Mouse (Mus musculus): Measurements from ENCODE around the gene Gm42906. TPM values are rescaled to one million over a fixed set of nuclear protein-coding genes. Genes with fewer than 3 reads are reported as not detected.

Gm42906 gene
- polyA plus RNA-seq, 1 experiment from 2014 or later = not detected

GRCm38 (mm10) chr5:151165381-151166016 lies 262.5 kb downstream of the Gm42906 start:
- H3K27me3 ChIP-seq (replicated peaks; ENCODE audit: control insufficient read depth, insufficient read depth, low read length) = no peaks in the 10 kb centered on the region
- no peaks in the 10 kb centered on the region for H3K36me3 ChIP-seq (ENCODE audit: control insufficient read depth, insufficient read depth)
- H3K4me1 ChIP-seq (replicated peaks; ENCODE audit: control insufficient read depth, insufficient read depth, low read length) = no peaks in the 10 kb centered on the region
- no peak overlapping the region for H3K27ac ChIP-seq (ENCODE audit: low read length)
- no peak overlapping the region for H3K4me2 ChIP-seq (ENCODE audit: low read length)
- 90% methylated on average over 6 of the region's 6 CpGs for WGBS
- H3K9ac ChIP-seq (replicated peaks; ENCODE audit: low read depth, low read length) = no peak overlapping the region
- no peak overlapping the region for H3K4me3 ChIP-seq (replicated peaks; ENCODE audit: low read length)
- no peak for ATAC-seq
- H3K9me3 ChIP-seq (ENCODE audit: control insufficient read depth, low read length) = no peaks in the 10 kb centered on the region

- H3K9ac ChIP-seq (replicated peaks; ENCODE audit: low read depth, low read length) = no peak overlapping the region
- H3K4me3 ChIP-seq (replicated peaks; ENCODE audit: low read length) = no peak overlapping the region
- no peak overlapping the region for H3K4me2 ChIP-seq (ENCODE audit: low read length)
- 68% methylated on average over 4 of the region's 4 CpGs for WGBS
- no peaks in the 10 kb centered on the region for H3K9me3 ChIP-seq (ENCODE audit: control insufficient read depth, low read length)
- no peak for ATAC-seq
- no peaks in the 10 kb centered on the region for H3K4me1 ChIP-seq (replicated peaks; ENCODE audit: control insufficient read depth, insufficient read depth, low read length)
- H3K36me3 ChIP-seq (ENCODE audit: control insufficient read depth, insufficient read depth) = no peaks in the 10 kb centered on the region
- H3K27me3 ChIP-seq (replicated peaks; ENCODE audit: control insufficient read depth, insufficient read depth, low read length) = no peaks in the 10 kb centered on the region
- no peak overlapping the region for H3K27ac ChIP-seq (ENCODE audit: low read length)
Observed at GRCm38 (mm10) chr5:151164815-151165214, 263.1 kb downstream of the Gm42906 start.

GRCm38 (mm10) chr5:151162642-151163041 lies 265.3 kb downstream of the Gm42906 start:
- ATAC-seq = no peak
- Histone ChIP-seq H3K4me2 (ENCODE audit: low read length) (no peak overlapping the region), H3K27me3 (replicated peaks; ENCODE audit: control insufficient read depth, insufficient read depth, low read length) (no peaks in the 10 kb centered on the region), H3K4me1 (replicated peaks; ENCODE audit: control insufficient read depth, insufficient read depth, low read length) (no peaks in the 10 kb centered on the region), H3K36me3 (ENCODE audit: control insufficient read depth, insufficient read depth) (no peaks in the 10 kb centered on the region), H3K9ac (replicated peaks; ENCODE audit: low read depth, low read length) (no peak overlapping the region), H3K27ac (ENCODE audit: low read length) (no peak overlapping the region), H3K4me3 (replicated peaks; ENCODE audit: low read length) (no peak overlapping the region), H3K9me3 (ENCODE audit: control insufficient read depth, low read length) (no peaks in the 10 kb centered on the region)
- 96% methylated on average over 3 of the region's 3 CpGs for WGBS

- H3K4me3 ChIP-seq (replicated peaks; ENCODE audit: low read length) = no peak overlapping the region
- no peak overlapping the region for H3K27ac ChIP-seq (ENCODE audit: low read length)
- no peaks in the 10 kb centered on the region for H3K9me3 ChIP-seq (ENCODE audit: control insufficient read depth, low read length)
- no peaks in the 10 kb centered on the region for H3K36me3 ChIP-seq (ENCODE audit: control insufficient read depth, insufficient read depth)
- no peaks in the 10 kb centered on the region for H3K27me3 ChIP-seq (replicated peaks; ENCODE audit: control insufficient read depth, insufficient read depth, low read length)
- 71% methylated on average over 1 of the region's 1 CpGs for WGBS
- no peak overlapping the region for H3K4me2 ChIP-seq (ENCODE audit: low read length)
- no peaks in the 10 kb centered on the region for H3K4me1 ChIP-seq (replicated peaks; ENCODE audit: control insufficient read depth, insufficient read depth, low read length)
- no peak for ATAC-seq
- no peak overlapping the region for H3K9ac ChIP-seq (replicated peaks; ENCODE audit: low read depth, low read length)
Observed at GRCm38 (mm10) chr5:151155247-151155646, 272.7 kb downstream of the Gm42906 start.

GRCm38 (mm10) chr5:151154780-151155179 lies 273.2 kb downstream of the Gm42906 start:
- Histone ChIP-seq H3K4me3 (replicated peaks; ENCODE audit: low read length) (no peak overlapping the region), H3K36me3 (ENCODE audit: control insufficient read depth, insufficient read depth) (no peaks in the 10 kb centered on the region), H3K9ac (replicated peaks; ENCODE audit: low read depth, low read length) (no peak overlapping the region), H3K27me3 (replicated peaks; ENCODE audit: control insufficient read depth, insufficient read depth, low read length) (no peaks in the 10 kb centered on the region), H3K9me3 (ENCODE audit: control insufficient read depth, low read length) (no peaks in the 10 kb centered on the region), H3K4me1 (replicated peaks; ENCODE audit: control insufficient read depth, insufficient read depth, low read length) (no peaks in the 10 kb centered on the region), H3K4me2 (ENCODE audit: low read length) (no peak overlapping the region), H3K27ac (ENCODE audit: low read length) (no peak overlapping the region)
- ATAC-seq = no peak
- WGBS = 32% methylated on average over 3 of the region's 3 CpGs

GRCm38 (mm10) chr5:151154030-151154429 lies 273.9 kb downstream of the Gm42906 start:
- Histone ChIP-seq H3K36me3 (ENCODE audit: control insufficient read depth, insufficient read depth) (no peaks in the 10 kb centered on the region), H3K9me3 (ENCODE audit: control insufficient read depth, low read length) (no peaks in the 10 kb centered on the region), H3K4me2 (ENCODE audit: low read length) (no peak overlapping the region), H3K27me3 (replicated peaks; ENCODE audit: control insufficient read depth, insufficient read depth, low read length) (no peaks in the 10 kb centered on the region), H3K4me3 (replicated peaks; ENCODE audit: low read length) (no peak overlapping the region), H3K9ac (replicated peaks; ENCODE audit: low read depth, low read length) (no peak overlapping the region), H3K27ac (ENCODE audit: low read length) (no peak overlapping the region), H3K4me1 (replicated peaks; ENCODE audit: control insufficient read depth, insufficient read depth, low read length) (no peaks in the 10 kb centered on the region)
- ATAC-seq = no peak
- 65% methylated on average over 4 of the region's 4 CpGs for WGBS

- WGBS = 66% methylated on average over 9 of the region's 9 CpGs
- H3K4me3 ChIP-seq (replicated peaks; ENCODE audit: low read length) = no peak overlapping the region
- no peak for ATAC-seq
- H3K27me3 ChIP-seq (replicated peaks; ENCODE audit: control insufficient read depth, insufficient read depth, low read length) = no peaks in the 10 kb centered on the region
- H3K9ac ChIP-seq (replicated peaks; ENCODE audit: low read depth, low read length) = no peak overlapping the region
- H3K4me1 ChIP-seq (replicated peaks; ENCODE audit: control insufficient read depth, insufficient read depth, low read length) = no peaks in the 10 kb centered on the region
- H3K9me3 ChIP-seq (ENCODE audit: control insufficient read depth, low read length) = no peaks in the 10 kb centered on the region
- H3K27ac ChIP-seq (ENCODE audit: low read length) = no peak overlapping the region
- no peak overlapping the region for H3K4me2 ChIP-seq (ENCODE audit: low read length)
- H3K36me3 ChIP-seq (ENCODE audit: control insufficient read depth, insufficient read depth) = no peaks in the 10 kb centered on the region
Observed at GRCm38 (mm10) chr5:151151549-151151948, 276.4 kb downstream of the Gm42906 start.

- ATAC-seq = no peak
- no peaks in the 10 kb centered on the region for H3K27me3 ChIP-seq (replicated peaks; ENCODE audit: control insufficient read depth, insufficient read depth, low read length)
- no peak overlapping the region for H3K4me3 ChIP-seq (replicated peaks; ENCODE audit: low read length)
- WGBS = 50% methylated on average over 8 of the region's 8 CpGs
- H3K4me2 ChIP-seq (ENCODE audit: low read length) = no peak overlapping the region
- H3K4me1 ChIP-seq (replicated peaks; ENCODE audit: control insufficient read depth, insufficient read depth, low read length) = no peaks in the 10 kb centered on the region
- H3K9ac ChIP-seq (replicated peaks; ENCODE audit: low read depth, low read length) = no peak overlapping the region
- no peaks in the 10 kb centered on the region for H3K36me3 ChIP-seq (ENCODE audit: control insufficient read depth, insufficient read depth)
- H3K9me3 ChIP-seq (ENCODE audit: control insufficient read depth, low read length) = no peaks in the 10 kb centered on the region
- no peak overlapping the region for H3K27ac ChIP-seq (ENCODE audit: low read length)
Observed at GRCm38 (mm10) chr5:151149509-151149908, 278.5 kb downstream of the Gm42906 start.

GRCm38 (mm10) chr5:151148079-151148478 lies 279.9 kb downstream of the Gm42906 start:
- Histone ChIP-seq H3K27me3 (replicated peaks; ENCODE audit: control insufficient read depth, insufficient read depth, low read length) (no peaks in the 10 kb centered on the region), H3K9me3 (ENCODE audit: control insufficient read depth, low read length) (no peaks in the 10 kb centered on the region), H3K4me1 (replicated peaks; ENCODE audit: control insufficient read depth, insufficient read depth, low read length) (peaks cover 2% of the 10 kb centered on the region), H3K4me3 (replicated peaks; ENCODE audit: low read length) (no peak overlapping the region), H3K4me2 (ENCODE audit: low read length) (no peak overlapping the region), H3K9ac (replicated peaks; ENCODE audit: low read depth, low read length) (no peak overlapping the region), H3K27ac (ENCODE audit: low read length) (no peak overlapping the region), H3K36me3 (ENCODE audit: control insufficient read depth, insufficient read depth) (no peaks in the 10 kb centered on the region)
- no peak for ATAC-seq
- WGBS = 86% methylated on average over 4 of the region's 4 CpGs

GRCm38 (mm10) chr5:151145807-151146206 lies 282.2 kb downstream of the Gm42906 start:
- Histone ChIP-seq H3K36me3 (ENCODE audit: control insufficient read depth, insufficient read depth) (no peaks in the 10 kb centered on the region), H3K4me3 (replicated peaks; ENCODE audit: low read length) (no peak overlapping the region), H3K27ac (ENCODE audit: low read length) (no peak overlapping the region), H3K9me3 (ENCODE audit: control insufficient read depth, low read length) (no peaks in the 10 kb centered on the region), H3K27me3 (replicated peaks; ENCODE audit: control insufficient read depth, insufficient read depth, low read length) (no peaks in the 10 kb centered on the region), H3K9ac (replicated peaks; ENCODE audit: low read depth, low read length) (no peak overlapping the region), H3K4me2 (ENCODE audit: low read length) (no peak overlapping the region), H3K4me1 (replicated peaks; ENCODE audit: control insufficient read depth, insufficient read depth, low read length) (peaks cover 16% of the 10 kb centered on the region)
- no peak for ATAC-seq
- WGBS = 90% methylated on average over 5 of the region's 5 CpGs

Data from forebrain, embryonic 16.5 days (tissue).